Mouse (Mus musculus): ENCODE measurements around the gene Nup210l.

DNA sequence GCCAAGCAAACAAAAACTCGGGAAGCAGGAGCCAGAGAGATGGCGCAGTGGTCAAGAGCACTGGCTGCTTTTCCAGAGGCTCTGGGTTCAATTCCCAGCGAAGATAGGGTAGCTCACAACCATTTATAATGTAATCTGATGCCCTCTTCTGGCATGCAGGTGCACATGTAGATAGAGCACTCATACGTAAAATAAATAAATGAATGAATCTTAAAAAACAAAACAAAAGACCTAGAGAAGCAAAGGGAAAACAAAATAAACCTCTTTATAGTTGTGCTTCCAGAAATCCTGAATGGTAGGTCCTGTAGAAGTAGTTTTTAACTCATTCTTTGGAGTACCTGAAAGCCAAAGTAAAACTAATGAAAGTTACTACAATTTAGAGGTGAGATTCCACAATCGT, 25.7 kb upstream of the Nup210l start:
- TF ChIP-seq CTCF (IDR thresholded peaks at IDR 0.05; ENCODE audit: low read depth, low read length) (no peak), GATA1 (IDR thresholded peaks at IDR 0.05; ENCODE audit: borderline replicate concordance, low read length) (no peak), POLR2AphosphoS5 (IDR thresholded peaks at IDR 0.05; ENCODE audit: insufficient replicate concordance, low read depth, low read length) (no peak), TAL1 (conservative IDR thresholded peaks at IDR 0.05; ENCODE audit: low read depth, low read length) (no peak)

Data from G1E (cell line).